Mouse (Mus musculus) neural tube, embryonic 10.5 days (tissue): ENCODE measurements around the gene Gale.
"Not testable (repeated sequence)": the region's sequence is repeated elsewhere in the genome, so short reads cannot be mapped to it uniquely, and the experiment has no call there.

Source experiments
- DNase-seq: peaks from one replicate; pipeline ENCODE4 v3.0.0-alpha.2; 2017; ENCODE audit warnings: low spot score; ENCODE audit errors: extremely low spot score

The Gale gene

DNA sequence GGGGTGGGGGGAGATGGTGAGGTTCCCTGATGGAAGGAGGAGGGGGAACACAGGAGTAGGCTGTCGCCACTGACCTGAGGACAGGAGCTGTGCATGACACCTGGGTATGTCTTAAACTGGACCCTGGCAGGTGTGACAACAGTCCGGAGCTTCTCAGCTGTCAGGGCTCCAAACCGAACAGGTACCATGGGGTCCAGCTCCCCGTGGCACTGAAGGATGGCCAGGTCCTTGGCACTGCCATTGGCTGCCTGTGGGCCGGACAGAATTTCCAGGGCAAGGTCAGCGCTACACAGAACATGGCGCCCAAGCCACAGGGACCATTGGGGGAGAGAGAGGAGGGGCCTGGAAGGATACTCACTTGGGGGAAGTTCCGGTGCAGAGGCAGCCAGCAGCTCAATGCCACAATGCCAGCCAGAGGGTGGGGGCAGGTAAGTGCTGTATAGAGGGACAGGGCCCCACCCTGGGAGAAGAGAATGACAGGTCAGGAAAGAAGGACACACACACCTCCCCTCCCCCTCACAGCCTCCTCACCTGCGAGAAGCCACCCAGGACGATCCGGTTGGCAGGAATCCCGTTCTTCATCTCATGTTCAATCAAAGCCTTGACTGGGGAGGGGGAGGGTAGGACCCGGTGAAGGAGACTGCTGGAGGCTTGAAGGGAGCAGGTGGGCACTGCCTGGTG, 5.7 kb downstream of the Gale start:
- DNase-seq, result no peak

DNA sequence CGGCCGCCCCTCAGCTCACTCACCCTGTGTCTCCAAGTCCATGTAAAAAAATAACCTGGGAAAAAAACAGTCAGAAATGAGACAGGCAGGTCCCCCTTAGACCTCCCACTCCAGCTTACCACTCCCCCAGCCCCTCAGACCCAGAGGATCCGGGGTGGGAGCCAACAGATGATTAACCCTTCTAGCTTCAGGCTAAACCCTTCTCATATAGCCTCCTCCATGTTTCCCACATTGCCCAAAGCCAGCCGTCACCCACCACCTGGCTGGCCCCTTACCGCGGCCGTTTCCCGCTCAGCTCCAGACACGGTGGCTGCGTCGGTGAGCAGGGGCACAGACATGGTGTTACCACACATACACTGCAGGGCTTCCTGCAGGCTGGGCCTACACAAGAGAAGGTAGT, 7.1 kb downstream of the Gale start:
- DNase-seq, result no peak

DNA sequence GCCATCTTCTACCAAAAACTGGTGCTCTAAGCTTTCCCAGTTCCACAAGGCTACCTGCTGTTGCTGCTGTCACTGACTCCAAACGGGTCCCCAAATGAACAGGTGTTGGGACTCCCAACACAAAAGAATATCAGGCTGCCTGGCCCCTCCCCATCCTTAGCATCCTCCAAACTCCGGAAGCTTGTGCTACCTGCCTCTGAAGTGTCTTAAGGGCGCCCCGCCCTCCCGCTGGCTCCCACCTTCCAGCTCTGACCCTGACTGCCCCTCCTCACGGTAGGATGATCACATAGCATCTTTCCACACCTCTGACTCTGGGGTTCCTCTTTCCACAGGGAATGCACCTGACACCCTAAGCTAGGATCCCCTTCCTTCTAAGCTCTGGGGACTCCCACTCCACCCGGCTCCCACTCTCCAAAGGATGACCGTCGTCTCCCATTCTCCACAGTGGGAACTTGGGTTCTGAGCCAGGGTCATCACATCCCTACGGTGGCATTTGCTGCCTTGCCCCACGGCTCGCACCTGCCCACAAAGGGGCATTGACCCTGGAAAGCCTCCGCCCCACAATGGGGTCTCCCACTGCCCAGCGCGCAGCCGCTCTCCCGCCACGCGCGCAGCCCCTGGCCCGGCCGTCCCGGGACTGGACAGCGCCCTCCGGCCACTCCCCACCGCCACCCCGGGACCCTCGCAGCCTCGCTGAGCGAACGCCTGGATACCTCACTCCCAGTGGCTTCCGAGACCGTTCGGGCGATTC, 8.5 kb downstream of the Gale start:
- DNase-seq, result no peak

- DNase-seq, result peak; percentile 81
Measured at GRCm38 (mm10) chr4:135972556-135972906, 9.0 kb downstream of the Gale start, which contains the start of gene Lypla2. TSS of gene Lypla2 (minus strand) at chr4:135972626.

DNA sequence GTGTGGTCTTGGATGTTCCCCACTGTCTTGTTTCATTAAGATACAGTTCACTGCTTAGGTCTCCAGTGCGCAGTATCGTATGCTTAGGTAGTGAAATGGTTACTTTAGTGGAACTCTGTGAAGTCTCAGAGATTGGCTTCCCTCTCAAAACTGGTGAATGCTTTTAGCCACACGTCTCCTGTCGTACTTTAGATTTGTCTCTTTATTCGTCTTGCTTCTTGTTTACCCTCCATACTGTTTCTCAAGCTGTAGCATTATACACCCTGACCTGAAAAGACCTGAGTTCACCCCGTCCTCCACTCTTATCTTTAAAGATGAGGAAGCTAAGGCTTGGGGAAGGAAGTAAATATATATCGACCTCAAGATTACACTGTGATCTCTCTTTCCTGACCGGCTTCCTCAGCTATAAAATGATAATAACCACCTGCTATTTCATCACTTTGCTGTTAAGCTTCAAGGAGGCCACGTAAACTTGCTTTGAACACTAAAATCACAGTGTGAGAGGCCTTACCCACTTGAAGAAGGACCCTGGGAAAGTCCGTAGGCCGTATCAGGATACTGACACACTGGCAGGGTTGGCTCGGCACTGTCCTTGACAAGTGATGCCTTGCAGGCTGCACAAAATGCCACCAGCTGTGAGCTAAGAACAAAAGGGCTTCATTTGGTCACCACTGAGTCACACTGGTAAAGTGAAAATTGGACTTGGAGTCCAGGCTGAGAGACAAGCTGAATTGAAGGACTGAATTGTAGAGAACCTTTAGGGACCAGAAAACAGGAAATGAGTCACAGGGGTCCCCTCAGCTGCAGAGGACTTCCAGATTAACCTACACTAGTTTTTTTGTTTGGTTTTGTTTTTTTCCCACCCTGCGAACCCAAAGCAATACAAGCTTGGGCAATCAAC, 9.6 kb downstream of the Gale start:
- no peak for DNase-seq

- no peak for DNase-seq
Measured at GRCm38 (mm10) chr4:135976146-135976545, 12.6 kb downstream of the Gale start.

DNA sequence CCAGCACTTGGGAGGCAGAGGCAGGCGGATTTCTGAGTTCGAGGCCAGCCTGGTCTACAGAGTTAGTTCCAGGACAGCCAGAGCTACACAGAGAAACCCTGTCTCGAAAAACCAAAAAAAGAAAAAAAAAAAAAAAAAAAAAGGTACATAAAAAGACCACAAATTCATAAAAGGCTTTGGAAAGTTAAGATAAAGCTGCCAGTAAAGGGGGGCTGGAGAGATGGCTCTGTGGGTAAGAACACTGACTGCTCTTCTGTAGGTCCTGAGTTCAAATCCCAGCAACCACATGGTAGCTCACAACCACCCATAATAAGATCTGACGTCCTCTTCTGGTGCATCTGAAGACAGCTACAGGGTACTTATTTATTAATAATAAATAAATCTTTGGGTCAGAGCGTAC, 16.7 kb downstream of the Gale start:
- not testable (repeated sequence) for DNase-seq

DNA sequence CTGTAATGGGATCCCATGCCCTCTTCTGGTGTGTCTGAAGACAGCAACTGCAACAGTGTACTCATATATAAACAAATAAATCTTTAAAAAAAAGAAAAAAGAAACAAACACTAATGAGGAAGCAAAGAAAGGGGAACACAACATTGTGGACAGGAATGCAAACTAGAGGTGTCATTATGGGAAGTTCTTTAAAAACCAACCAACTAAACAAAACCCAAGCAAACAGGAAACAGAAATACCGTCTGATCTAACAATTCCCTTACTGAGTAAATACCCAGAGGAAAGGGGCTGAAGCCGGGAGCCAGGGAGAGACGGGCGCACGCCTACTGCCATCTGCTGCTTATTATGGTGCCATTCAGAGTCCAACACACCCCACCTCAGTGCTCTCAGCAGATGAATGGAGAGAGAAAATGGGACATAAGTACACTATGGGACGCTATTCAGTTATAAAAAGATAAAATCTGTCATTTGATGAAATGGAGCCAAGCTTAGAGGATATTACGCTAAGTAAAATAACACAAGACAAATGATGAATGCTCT, 18.1 kb downstream of the Gale start:
- DNase-seq, result no peak

- no peak for DNase-seq
Measured at GRCm38 (mm10) chr4:135984556-135984955, 21.0 kb downstream of the Gale start.

- no peak for DNase-seq
Measured at GRCm38 (mm10) chr4:135985193-135985592, 21.7 kb downstream of the Gale start.

GRCm38 (mm10) chr4:135985769-135986168, 22.2 kb downstream of the Gale start:
- DNase-seq, result no peak

- DNase-seq, result no peak
Measured at GRCm38 (mm10) chr4:135986301-135986942, 22.9 kb downstream of the Gale start.

DNA sequence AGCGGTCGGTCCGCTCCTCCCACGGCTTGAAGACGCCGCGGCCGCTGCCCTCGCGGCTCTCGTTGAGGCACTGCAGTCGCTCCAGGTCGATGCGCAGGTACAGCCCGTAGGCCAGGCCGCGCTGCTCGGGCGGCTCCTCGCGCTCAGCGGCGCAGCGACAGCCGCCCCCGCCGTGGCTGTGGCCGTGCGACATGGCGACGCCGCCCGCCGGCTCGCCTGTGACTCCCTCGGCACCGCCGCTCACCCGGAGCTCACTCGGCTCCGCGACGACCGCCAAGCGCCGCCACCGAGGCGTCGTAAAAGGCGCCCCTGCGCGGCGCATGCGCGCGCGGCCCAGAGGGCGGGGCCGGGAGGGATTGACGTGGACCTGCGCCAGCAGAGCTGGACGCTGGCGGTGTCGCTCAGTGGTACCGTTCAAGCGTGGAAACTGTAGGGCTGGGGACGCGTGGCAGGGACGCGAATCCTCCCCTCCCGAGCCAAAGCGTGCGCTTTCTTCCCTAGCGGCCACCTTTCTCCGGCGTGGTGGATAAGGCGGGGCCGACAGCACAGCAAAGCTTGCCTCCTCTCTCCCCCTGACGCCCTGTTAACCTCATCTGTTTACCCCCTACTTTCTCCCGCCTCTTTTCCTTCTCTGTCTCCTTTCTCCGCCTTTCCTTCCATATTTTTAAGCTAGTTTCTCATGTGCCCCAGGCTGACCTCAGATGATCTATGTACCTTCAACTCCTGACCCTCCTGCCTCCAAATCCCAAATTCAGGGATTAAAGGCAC, 23.6 kb downstream of the Gale start, which contains the start of gene Pithd1:
Gene Pithd1 (minus strand): TSS at position 322 of the 768 bp plus-strand sequence.
- DNase-seq, result peak; percentile 93

GRCm38 (mm10) chr4:135987714-135988113, 24.2 kb downstream of the Gale start:
- no peak for DNase-seq

DNA sequence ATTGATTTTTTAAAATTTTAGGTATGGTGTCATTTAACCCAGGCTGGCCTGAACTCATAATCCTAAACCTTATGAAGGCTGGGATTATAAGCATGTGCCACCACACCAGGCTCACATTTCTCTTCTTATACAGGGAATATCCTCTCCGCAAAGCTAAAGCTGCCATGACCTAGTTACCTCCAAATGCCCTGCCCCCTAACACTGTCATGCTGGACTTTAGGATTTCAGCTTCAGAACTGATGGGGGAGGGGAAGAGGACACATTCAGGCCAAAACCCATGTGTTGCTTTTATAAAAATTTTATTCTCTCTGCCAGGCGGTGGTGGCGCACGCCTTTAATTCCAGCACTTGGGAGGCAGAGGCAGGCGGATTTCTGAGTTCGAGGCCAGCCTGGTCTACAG, 30.4 kb downstream of the Gale start:
- no peak for DNase-seq

DNA sequence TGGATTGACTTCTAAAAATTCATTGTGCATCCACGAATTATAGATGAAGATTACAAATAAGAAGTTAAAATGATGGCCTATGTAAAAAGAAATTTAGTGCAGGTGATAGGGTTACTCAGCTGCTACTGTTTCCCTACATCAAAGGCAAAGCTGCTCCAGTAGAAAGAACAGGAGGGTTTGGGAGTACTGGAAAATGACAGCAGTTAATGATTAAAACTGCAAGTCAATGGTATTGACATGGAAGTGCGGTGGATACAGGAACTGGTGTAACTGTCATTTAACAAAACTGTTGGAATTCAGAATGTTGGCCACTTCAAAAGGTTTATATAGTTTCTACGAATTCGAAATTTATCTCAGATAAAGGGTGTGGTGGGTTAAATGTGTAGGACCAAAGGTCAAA, 31.6 kb downstream of the Gale start:
- no peak for DNase-seq

DNA sequence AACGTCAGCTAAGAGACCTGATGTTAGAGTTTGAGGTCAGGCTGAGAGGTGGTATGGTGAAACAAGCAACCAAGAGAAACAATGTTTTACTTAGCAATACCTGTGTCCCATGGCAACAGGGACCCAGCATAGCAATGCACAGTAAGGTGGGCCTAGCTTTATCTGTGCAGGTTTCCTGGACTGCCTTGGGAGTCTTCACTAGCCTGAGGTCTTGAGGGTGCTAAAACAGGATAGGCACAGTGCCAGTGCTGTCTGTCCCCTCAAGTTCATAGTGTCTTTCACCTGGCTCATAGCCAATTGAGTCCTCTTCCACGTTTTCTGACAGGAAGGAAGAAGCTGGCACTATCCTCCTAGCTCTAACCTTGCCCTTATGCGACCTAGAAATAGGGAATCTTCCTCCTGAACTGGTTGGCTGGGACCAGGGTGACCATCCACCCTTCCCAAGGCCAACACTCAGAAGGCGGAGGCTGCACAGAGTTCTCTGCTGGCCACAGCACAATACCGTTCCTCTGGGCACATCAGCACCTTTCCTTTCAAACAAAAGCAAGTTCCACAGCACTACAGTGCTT, 40.7 kb downstream of the Gale start:
- DNase-seq, result no peak

GRCm38 (mm10) chr4:136004921-136005320, 41.4 kb downstream of the Gale start:
- DNase-seq, result no peak

- no peak for DNase-seq
Measured at GRCm38 (mm10) chr4:136006821-136007220, 43.3 kb downstream of the Gale start.
